Mouse (Mus musculus): ENCODE results near the gene Gja5.
A peak's percentile ranks its signal among the peaks of the same experiment; 100 is the strongest.

Gja5 gene

GRCm38 (mm10) chr3:96937606-96938005 lies 33.1 kb downstream of the Gja5 start:
- peak; percentile 27 for DNase-seq

- peak; percentile 97 for DNase-seq
Observed at GRCm38 (mm10) chr3:96938738-96939137, 34.2 kb downstream of the Gja5 start.

DNA sequence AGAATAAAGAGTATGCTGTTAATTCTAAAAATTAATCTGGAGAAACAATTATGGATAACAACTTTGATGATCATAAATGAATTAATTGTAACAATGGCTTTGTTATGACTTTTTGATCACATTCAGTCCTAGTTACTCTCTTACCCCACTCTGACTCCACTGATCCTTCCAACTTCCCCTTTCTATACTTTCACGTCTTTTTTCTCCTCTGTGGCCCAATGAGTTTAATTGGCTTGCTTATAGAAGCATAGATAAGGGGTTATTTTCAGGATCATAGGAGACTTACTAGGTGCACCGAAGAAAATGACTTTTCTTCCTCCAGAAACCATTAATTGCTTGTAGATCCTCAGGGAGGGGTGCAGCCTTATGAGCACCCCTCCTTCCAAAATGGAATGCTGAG lies 38.2 kb downstream of the Gja5 start:
- no peak for DNase-seq

DNA sequence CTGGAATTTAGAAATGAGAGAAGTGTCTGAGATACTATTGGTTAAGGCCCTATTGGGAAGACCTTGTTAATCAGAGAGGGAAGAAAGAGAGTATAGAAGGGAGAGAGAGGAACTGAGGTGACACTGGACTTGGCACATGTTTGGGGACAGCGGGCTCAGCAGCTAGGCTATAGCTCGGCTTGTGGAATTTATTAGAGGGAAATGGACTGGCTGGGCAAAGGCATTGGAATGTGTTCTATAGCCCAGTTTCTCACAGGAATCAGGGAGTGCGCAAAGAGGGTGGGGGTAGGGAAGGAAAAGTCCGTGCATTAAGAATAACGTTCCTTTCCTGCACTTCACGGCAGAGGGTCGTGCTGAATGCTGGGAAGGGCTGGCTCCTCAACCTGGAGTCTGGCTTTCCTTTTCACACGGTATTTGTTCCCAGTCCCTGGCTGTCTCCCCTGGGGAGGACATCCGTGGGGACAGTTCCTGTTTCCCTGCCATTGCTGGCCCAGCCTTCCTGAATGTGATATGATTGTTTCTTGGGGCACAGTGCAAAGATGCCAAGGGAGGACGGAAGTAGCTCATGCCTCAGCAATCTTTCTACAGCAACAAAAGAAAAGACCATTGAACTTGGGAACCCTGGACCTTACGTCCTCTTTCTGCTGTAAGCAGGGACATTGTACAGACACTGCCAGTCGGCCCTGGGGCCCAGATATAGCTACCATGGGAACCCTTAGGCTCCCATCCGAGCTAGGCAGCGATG lies 49.2 kb downstream of the Gja5 start:
- DNase-seq, result no peak

DNA sequence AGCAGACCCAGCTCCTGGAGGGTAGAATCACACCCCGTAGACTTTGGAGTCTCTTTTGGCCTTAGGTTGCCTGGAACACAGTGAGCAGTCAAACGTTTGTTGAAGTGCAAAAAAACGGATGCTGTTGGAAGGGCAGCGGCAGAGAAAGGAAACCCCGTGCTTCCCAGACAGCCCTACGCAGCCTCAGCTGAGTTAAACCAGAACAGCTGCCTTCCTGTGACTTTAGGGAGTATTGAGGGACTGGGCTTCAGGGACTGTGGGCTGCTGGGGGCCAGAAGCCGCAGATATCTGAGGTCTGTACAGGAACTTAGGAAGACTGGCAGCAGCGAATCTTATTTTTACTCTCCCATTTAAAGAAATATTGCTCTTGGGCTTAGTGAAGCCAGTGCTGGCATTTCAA lies 56.1 kb downstream of the Gja5 start:
- no peak for DNase-seq

- DNase-seq, result no peak
Observed at GRCm38 (mm10) chr3:96963088-96964034, 58.9 kb downstream of the Gja5 start.

DNA sequence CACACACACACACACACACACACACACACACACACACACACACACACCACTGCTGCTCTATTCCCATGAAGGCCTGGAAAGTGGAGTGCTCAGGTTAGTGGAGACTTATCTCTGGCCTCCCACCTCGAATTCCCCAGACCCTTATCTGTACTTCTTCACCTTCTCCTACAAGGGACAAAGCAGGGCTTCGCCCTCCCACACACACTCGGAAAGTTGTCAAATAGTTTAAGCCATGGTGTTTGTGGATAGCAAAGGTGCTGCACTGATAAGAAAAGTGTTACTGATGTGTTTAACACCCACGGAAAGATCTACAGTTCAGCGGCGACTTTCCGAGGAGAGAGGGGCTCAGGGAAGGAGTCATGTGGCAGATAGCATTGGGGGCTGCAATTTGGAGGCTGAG lies 66.5 kb downstream of the Gja5 start:
- no peak for DNase-seq

GRCm38 (mm10) chr3:96974467-96974866 lies 70.0 kb downstream of the Gja5 start:
- no peak for DNase-seq

DNA sequence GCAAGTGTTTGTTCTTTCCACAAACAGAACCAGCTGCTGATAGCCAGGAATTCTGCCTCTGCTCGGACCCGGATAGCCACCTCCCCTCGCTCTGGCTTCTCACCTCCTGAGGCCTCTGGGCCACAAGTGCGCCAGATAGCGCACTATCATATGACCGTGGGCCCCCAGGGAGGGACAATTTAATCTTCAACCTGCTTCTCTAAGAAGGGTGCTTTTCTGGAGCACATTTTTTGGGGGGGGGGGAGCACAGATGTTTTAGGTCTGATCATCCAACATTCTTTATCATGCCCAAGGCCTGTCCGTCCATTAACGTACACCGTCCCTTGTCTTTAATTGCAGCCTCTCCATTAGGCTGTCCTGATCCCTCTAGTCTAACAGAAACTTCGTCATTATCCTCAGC lies 71.1 kb downstream of the Gja5 start:
- no peak for DNase-seq

DNA sequence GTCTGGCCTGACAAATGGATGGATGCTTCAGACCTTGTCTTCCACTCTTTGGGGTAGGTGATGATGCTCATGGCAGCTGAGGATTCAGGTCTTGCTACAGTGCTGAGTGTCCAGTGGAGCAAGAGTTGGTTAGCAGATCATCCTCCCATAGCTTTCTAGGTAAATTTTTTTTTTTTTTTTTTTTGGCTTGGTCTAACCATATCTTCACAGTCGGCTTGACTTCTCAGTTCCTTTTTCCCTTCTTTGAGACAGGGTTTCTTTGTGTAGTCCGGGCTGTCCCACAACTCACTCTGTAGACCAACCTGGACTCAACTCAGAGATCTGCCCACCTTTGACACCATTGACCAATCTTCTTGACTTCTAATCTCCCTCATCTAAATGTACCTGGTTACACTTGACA lies 73.0 kb downstream of the Gja5 start:
- no peak for DNase-seq

DNA sequence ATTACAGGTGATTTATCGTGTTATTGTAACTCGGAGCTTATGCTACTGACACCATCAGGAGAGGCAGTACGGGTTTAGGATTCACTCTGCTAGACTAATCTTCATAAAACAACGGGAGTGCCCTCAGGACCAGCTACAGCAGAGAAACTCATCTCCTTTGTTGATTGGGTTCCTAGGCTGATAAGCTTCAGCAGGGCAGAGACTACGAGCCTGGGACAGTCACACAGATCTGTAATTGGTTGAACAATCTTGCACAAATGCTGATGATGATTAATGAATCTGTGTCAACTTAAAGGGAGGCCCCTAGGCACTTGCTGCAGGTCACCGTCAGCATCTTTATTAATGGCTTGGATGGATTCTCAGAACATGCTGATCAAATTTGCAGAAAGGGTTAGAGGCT lies 74.0 kb downstream of the Gja5 start:
- DNase-seq, result no peak

- no peak for DNase-seq
Observed at GRCm38 (mm10) chr3:96979020-96979419, 74.5 kb downstream of the Gja5 start.

DNA sequence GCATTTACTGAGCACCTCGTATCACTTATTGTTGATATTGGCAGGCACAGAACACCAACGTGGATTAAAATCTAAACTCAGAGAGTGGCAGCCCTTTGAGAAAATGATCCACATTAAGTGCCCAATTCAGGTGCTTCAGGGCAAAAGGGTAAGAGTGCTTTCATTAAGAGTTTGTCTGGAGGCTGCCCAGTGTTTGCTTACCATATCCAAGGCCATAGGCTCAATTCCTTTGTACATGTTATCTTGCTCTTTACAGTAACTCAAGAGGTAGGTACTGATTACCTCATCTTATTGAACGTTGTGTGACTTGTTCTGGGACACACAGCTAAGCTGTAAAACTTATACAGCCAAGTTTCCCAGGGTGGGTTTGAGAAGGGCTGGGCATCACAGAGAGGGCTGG lies 77.3 kb downstream of the Gja5 start:
- DNase-seq, result no peak

DNA sequence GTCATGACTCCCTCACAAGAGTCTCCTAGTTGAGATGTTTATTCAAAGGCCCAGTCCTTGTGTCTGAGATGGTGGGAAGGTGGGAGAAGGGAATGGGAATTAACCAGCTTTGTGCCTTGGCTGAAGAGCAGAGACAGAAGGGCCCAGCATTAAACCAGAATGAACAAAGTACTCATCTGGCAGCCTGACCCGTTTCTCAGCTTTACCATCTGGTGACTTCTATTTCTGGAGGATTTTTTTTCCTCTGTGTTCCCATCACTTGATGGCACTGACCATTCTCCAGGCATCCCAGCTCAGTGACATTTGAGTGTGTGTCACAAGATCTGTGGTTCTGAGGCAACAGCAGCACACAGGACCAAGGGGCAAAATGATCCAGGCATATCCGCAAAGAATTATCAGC lies 78.2 kb downstream of the Gja5 start:
- no peak for DNase-seq

GRCm38 (mm10) chr3:96992526-96992925 lies 88.0 kb downstream of the Gja5 start:
- no peak for DNase-seq

GRCm38 (mm10) chr3:96997770-96998169 lies 93.3 kb downstream of the Gja5 start:
- DNase-seq, result no peak

DNA sequence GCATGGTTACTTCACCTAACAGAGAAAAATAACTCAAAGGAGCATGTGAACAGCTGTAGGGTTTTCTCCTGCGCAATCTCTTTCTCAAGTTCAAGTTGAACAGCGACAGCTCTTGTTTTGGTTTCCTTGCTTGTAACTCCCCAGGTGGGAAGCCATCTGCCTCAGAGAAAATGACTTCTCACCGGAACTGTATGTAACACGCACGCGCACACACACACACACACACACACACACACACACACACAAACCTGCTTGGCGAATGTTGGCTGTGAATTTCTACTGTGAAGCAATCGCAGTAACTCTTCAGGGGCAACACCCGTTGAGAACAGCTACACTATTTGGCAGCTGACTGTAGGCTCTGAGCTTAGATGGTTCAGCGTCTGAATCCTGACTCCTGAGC lies 98.6 kb downstream of the Gja5 start:
- peak; percentile 7 for DNase-seq

GRCm38 (mm10) chr3:97004509-97004908 lies 100.0 kb downstream of the Gja5 start:
- DNase-seq, result no peak

- DNase-seq, result no peak
Observed at GRCm38 (mm10) chr3:97007010-97007448, 102.5 kb downstream of the Gja5 start.

GRCm38 (mm10) chr3:97025226-97025625 lies 120.7 kb downstream of the Gja5 start:
- DNase-seq, result no peak

GRCm38 (mm10) chr3:97032053-97032496 lies 127.6 kb downstream of the Gja5 start:
- DNase-seq, result no peak

DNA sequence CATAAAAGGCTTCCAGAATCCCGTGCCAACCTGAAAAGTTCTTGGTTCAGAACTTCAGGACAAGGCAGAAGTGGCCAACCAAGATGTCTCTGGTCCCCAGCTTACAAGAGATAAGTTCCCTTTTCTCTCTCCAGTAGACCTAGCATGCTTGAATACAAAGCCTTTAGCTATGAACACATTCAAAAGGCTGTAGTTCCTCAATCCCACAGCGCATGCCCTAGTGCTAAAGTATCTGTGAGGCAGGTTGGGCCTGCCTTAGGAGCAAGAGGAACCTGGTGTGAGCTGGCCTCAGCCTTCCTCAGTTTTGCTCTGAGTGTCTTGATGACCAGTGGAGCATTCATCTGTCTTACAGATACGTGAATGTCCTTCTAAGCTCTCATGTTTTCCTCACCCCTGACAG lies 131.1 kb downstream of the Gja5 start:
- no peak for DNase-seq

GRCm38 (mm10) chr3:97037119-97037518 lies 132.6 kb downstream of the Gja5 start:
- DNase-seq, result no peak

- DNase-seq, result no peak
Observed at GRCm38 (mm10) chr3:97039721-97040120, 135.2 kb downstream of the Gja5 start.
